Mouse (Mus musculus): ENCODE data around the gene Nfatc2. TPM values are rescaled to one million over a fixed set of nuclear protein-coding genes. Genes with fewer than 3 reads are reported as not detected.

Nfatc2 gene
- polyA plus RNA-seq, 1 experiment from 2014 or later = 1.9 TPM

GRCm38 (mm10) chr2:168522247-168522646, 79.2 kb downstream of the Nfatc2 start:
- ATAC-seq (replicated peaks) = no peak
- H3K27ac ChIP-seq (replicated peaks) = no peak overlapping the region
- peaks cover 18% of the 10 kb centered on the region for H3K4me1 ChIP-seq
- WGBS = 83% methylated on average over 3 of the region's 3 CpGs
- no peaks in the 10 kb centered on the region for H3K9me3 ChIP-seq
- H3K4me3 ChIP-seq = no peak overlapping the region
- no peaks in the 10 kb centered on the region for H3K27me3 ChIP-seq
- H3K9ac ChIP-seq (replicated peaks) = no peak overlapping the region
- H3K4me2 ChIP-seq (replicated peaks) = no peak overlapping the region
- no peaks in the 10 kb centered on the region for H3K36me3 ChIP-seq

- H3K9me3 ChIP-seq = no peaks in the 10 kb centered on the region
- ATAC-seq (replicated peaks) = no peak
- WGBS = 88% methylated on average over 7 of the region's 7 CpGs
Measured at GRCm38 (mm10) chr2:168520771-168521170, 80.7 kb downstream of the Nfatc2 start.

GRCm38 (mm10) chr2:168519589-168519988, 81.9 kb downstream of the Nfatc2 start:
- WGBS = 87% methylated on average over 8 of the region's 8 CpGs
- H3K36me3 ChIP-seq = no peaks in the 10 kb centered on the region
- no peak overlapping the region for H3K4me3 ChIP-seq
- no peak overlapping the region for H3K27ac ChIP-seq (replicated peaks)
- H3K9ac ChIP-seq (replicated peaks) = no peak overlapping the region
- no peak overlapping the region for H3K4me2 ChIP-seq (replicated peaks)
- peaks cover 2% of the 10 kb centered on the region; the same call in 1 of the 2 replicates for H3K4me1 ChIP-seq
- ATAC-seq (replicated peaks) = no peak
- H3K9me3 ChIP-seq = no peaks in the 10 kb centered on the region
- no peaks in the 10 kb centered on the region for H3K27me3 ChIP-seq

More at GRCm38 (mm10) chr2:168520771-168521170, 80.7 kb downstream of the Nfatc2 start:
- no peaks in the 10 kb centered on the region for H3K27me3 ChIP-seq
- no peaks in the 10 kb centered on the region for H3K36me3 ChIP-seq
- H3K4me3 ChIP-seq = no peak overlapping the region
- H3K27ac ChIP-seq (replicated peaks) = no peak overlapping the region
- H3K9ac ChIP-seq (replicated peaks) = no peak overlapping the region
- H3K4me1 ChIP-seq = peaks cover 14% of the 10 kb centered on the region
- no peak overlapping the region for H3K4me2 ChIP-seq (replicated peaks)

GRCm38 (mm10) chr2:168518256-168518659, 83.2 kb downstream of the Nfatc2 start:
- H3K27me3 ChIP-seq = no peaks in the 10 kb centered on the region
- no peak overlapping the region for H3K4me3 ChIP-seq
- 74% methylated on average over 15 of the region's 15 CpGs for WGBS
- ATAC-seq (replicated peaks) = no peak
- no peak overlapping the region for H3K9ac ChIP-seq (replicated peaks)
- H3K9me3 ChIP-seq = no peaks in the 10 kb centered on the region
- no peaks in the 10 kb centered on the region for H3K4me1 ChIP-seq
- H3K4me2 ChIP-seq (replicated peaks) = no peak overlapping the region
- no peaks in the 10 kb centered on the region for H3K36me3 ChIP-seq
- no peak overlapping the region for H3K27ac ChIP-seq (replicated peaks)

GRCm38 (mm10) chr2:168517774-168518173, 83.7 kb downstream of the Nfatc2 start:
- Histone ChIP-seq H3K4me3 (no peak overlapping the region), H3K4me1 (no peaks in the 10 kb centered on the region), H3K36me3 (no peaks in the 10 kb centered on the region), H3K27me3 (no peaks in the 10 kb centered on the region), H3K9ac (replicated peaks) (no peak overlapping the region), H3K27ac (replicated peaks) (no peak overlapping the region), H3K9me3 (no peaks in the 10 kb centered on the region), H3K4me2 (replicated peaks) (no peak overlapping the region)
- no peak for ATAC-seq (replicated peaks)
- WGBS = 88% methylated on average over 7 of the region's 7 CpGs

- no peaks in the 10 kb centered on the region for H3K9me3 ChIP-seq
- no peaks in the 10 kb centered on the region for H3K27me3 ChIP-seq
- 90% methylated on average over 7 of the region's 7 CpGs for WGBS
- no peak overlapping the region for H3K27ac ChIP-seq (replicated peaks)
- H3K36me3 ChIP-seq = no peaks in the 10 kb centered on the region
- no peaks in the 10 kb centered on the region for H3K4me1 ChIP-seq
- H3K9ac ChIP-seq (replicated peaks) = no peak overlapping the region
- no peak overlapping the region for H3K4me3 ChIP-seq
- ATAC-seq (replicated peaks) = no peak
- H3K4me2 ChIP-seq (replicated peaks) = no peak overlapping the region
Measured at GRCm38 (mm10) chr2:168516717-168517116, 84.7 kb downstream of the Nfatc2 start.

- H3K4me2 ChIP-seq (replicated peaks) = no peak overlapping the region
- no peak for ATAC-seq (replicated peaks)
- H3K36me3 ChIP-seq = no peaks in the 10 kb centered on the region
- H3K9ac ChIP-seq (replicated peaks) = no peak overlapping the region
- WGBS = 75% methylated on average over 4 of the region's 4 CpGs
- no peak overlapping the region for H3K27ac ChIP-seq (replicated peaks)
- no peaks in the 10 kb centered on the region for H3K9me3 ChIP-seq
- H3K4me3 ChIP-seq = no peak overlapping the region
- no peaks in the 10 kb centered on the region for H3K4me1 ChIP-seq
- no peaks in the 10 kb centered on the region for H3K27me3 ChIP-seq
Measured at GRCm38 (mm10) chr2:168515466-168515865, 86.0 kb downstream of the Nfatc2 start.

GRCm38 (mm10) chr2:168514131-168514530, 87.3 kb downstream of the Nfatc2 start:
- Histone ChIP-seq H3K4me3 (no peak overlapping the region), H3K27me3 (no peaks in the 10 kb centered on the region), H3K36me3 (no peaks in the 10 kb centered on the region), H3K9ac (replicated peaks) (no peak overlapping the region), H3K27ac (replicated peaks) (no peak overlapping the region), H3K9me3 (no peaks in the 10 kb centered on the region), H3K4me2 (replicated peaks) (no peak overlapping the region), H3K4me1 (no peaks in the 10 kb centered on the region)
- ATAC-seq (replicated peaks) = no peak
- 90% methylated on average over 5 of the region's 5 CpGs for whole genome bisulfite sequencing

- no peaks in the 10 kb centered on the region for H3K9me3 ChIP-seq
- H3K4me2 ChIP-seq (replicated peaks) = no peak overlapping the region
Measured at GRCm38 (mm10) chr2:168511529-168511928, 89.9 kb downstream of the Nfatc2 start.

GRCm38 (mm10) chr2:168508469-168509198, 92.8 kb downstream of the Nfatc2 start:
- no peaks in the 10 kb centered on the region for H3K36me3 ChIP-seq
- no peaks in the 10 kb centered on the region for H3K9me3 ChIP-seq
- H3K4me2 ChIP-seq (replicated peaks) = no peak overlapping the region
- no peaks in the 10 kb centered on the region for H3K4me1 ChIP-seq
- 87% methylated on average over 13 of the region's 13 CpGs for WGBS
- no peaks in the 10 kb centered on the region for H3K27me3 ChIP-seq
- no peak for ATAC-seq (replicated peaks)
- no peak overlapping the region for H3K4me3 ChIP-seq
- no peak overlapping the region for H3K9ac ChIP-seq (replicated peaks)
- no peak overlapping the region for H3K27ac ChIP-seq (replicated peaks)

More at GRCm38 (mm10) chr2:168511529-168511928, 89.9 kb downstream of the Nfatc2 start:
- Histone ChIP-seq H3K27ac (replicated peaks) (no peak overlapping the region), H3K27me3 (no peaks in the 10 kb centered on the region), H3K4me3 (no peak overlapping the region), H3K4me1 (no peaks in the 10 kb centered on the region), H3K36me3 (no peaks in the 10 kb centered on the region), H3K9ac (replicated peaks) (no peak overlapping the region)
- ATAC-seq (replicated peaks) = no peak

- no peaks in the 10 kb centered on the region for H3K9me3 ChIP-seq
- no peak overlapping the region for H3K4me3 ChIP-seq
- no peaks in the 10 kb centered on the region for H3K36me3 ChIP-seq
- 79% methylated on average over 27 of the region's 27 CpGs for WGBS
- no peak overlapping the region for H3K27ac ChIP-seq (replicated peaks)
- H3K27me3 ChIP-seq = no peaks in the 10 kb centered on the region
- ATAC-seq (replicated peaks) = no peak
- no peak overlapping the region for H3K4me2 ChIP-seq (replicated peaks)
- no peaks in the 10 kb centered on the region for H3K4me1 ChIP-seq
- no peak overlapping the region for H3K9ac ChIP-seq (replicated peaks)
Measured at GRCm38 (mm10) chr2:168504431-168505182, 96.8 kb downstream of the Nfatc2 start.

GRCm38 (mm10) chr2:168503735-168504134, 97.7 kb downstream of the Nfatc2 start:
- Histone ChIP-seq H3K27me3 (no peaks in the 10 kb centered on the region), H3K4me3 (no peak overlapping the region), H3K36me3 (no peaks in the 10 kb centered on the region), H3K9ac (replicated peaks) (no peak overlapping the region), H3K4me1 (no peaks in the 10 kb centered on the region), H3K4me2 (replicated peaks) (no peak overlapping the region), H3K27ac (replicated peaks) (no peak overlapping the region), H3K9me3 (no peaks in the 10 kb centered on the region)
- WGBS = 65% methylated on average over 6 of the region's 6 CpGs
- ATAC-seq (replicated peaks) = no peak

Measured in forebrain, embryonic 15.5 days (tissue).